Mouse (Mus musculus) liver, embryonic 11.5 days (tissue): ENCODE data around the gene Slc22a7. TPM values are rescaled to one million over a fixed set of nuclear protein-coding genes. Genes with fewer than 3 reads are reported as not detected.

Experiments
- ATAC-seq: fragments of 200-750 bp; cut with Nextera tagmentation; replicated peaks from 2 replicates; pipeline ENCODE4 v1.8.0; 2017; ENCODE audit warnings: moderate number of reproducible peaks, mild to moderate bottlenecking, moderate TSS enrichment, moderate library complexity; ENCODE audit not compliant: low FRiP score
- DNase-seq: peaks from one replicate; pipeline ENCODE4 v3.0.0-alpha.2; 2017; ENCODE audit warnings: low spot score
- H3K27ac ChIP-seq: fragments of 300-500 bp; sonication (generic); 2 replicates; pipeline ENCODE4 v1.5.1; 2014; ENCODE audit warnings: mild to moderate bottlenecking, low read depth, low read length, control low read depth
- H3K27me3 ChIP-seq: fragments of 300-500 bp; sonication (generic); replicated peaks from 2 replicates; pipeline ENCODE4 v1.6.1; 2014; ENCODE audit warnings: low read length, mixed read lengths; ENCODE audit not compliant: control insufficient read depth, insufficient read depth
- H3K36me3 ChIP-seq: fragments of 300-500 bp; sonication (generic); 2 replicates; pipeline ENCODE4 v1.6.1; 2014; ENCODE audit warnings: mild to moderate bottlenecking, low read length, moderate library complexity, mixed read lengths; ENCODE audit not compliant: control insufficient read depth, insufficient read depth
- H3K4me1 ChIP-seq: fragments of 300-500 bp; sonication (generic); replicated peaks from 2 replicates; pipeline ENCODE4 v1.6.1; 2014; ENCODE audit warnings: low read length, mixed read lengths; ENCODE audit not compliant: control insufficient read depth, insufficient read depth
- H3K4me2 ChIP-seq: fragments of 300-500 bp; sonication (generic); 2 replicates; pipeline ENCODE4 v1.6.1; 2014; ENCODE audit warnings: mild to moderate bottlenecking, control low read depth, moderate library complexity
- H3K4me3 ChIP-seq: fragments of 300-500 bp; sonication (generic); 2 replicates; pipeline ENCODE4 v1.5.1; 2014; ENCODE audit warnings: low read depth, low read length, control low read depth
- H3K9ac ChIP-seq: fragments of 300-500 bp; sonication (generic); 2 replicates; pipeline ENCODE4 v1.6.1; 2014; ENCODE audit warnings: low read depth, low read length, control low read depth
- H3K9me3 ChIP-seq: fragments of 300-500 bp; sonication (generic); 2 replicates; pipeline ENCODE4 v1.6.1; 2016; ENCODE audit warnings: low read length, inconsistent platforms, mixed read lengths; ENCODE audit not compliant: control insufficient read depth
- WGBS: fragments of 180-500 bp; shearing (Covaris S2); extraction: QIAGEN DNeasy Blood & Tissue Kit; methylation state at CpG from one replicate; pipeline ENCODE4 v1.1.7; 2014; 5-methylcytosine and 5-hydroxymethylcytosine counted together
- polyA plus RNA-seq: library from polyadenylated mRNA; unstranded; fragments of >200 nt; fragmentation: Nextera tagmentation; extraction: Ambion mirVana; gene quantifications from 2 replicates; pipeline ENCODE4 v1.2.1, GENCODE M21; 2014

The Slc22a7 gene
- polyA plus RNA-seq = not detected in 2 replicates

DNA sequence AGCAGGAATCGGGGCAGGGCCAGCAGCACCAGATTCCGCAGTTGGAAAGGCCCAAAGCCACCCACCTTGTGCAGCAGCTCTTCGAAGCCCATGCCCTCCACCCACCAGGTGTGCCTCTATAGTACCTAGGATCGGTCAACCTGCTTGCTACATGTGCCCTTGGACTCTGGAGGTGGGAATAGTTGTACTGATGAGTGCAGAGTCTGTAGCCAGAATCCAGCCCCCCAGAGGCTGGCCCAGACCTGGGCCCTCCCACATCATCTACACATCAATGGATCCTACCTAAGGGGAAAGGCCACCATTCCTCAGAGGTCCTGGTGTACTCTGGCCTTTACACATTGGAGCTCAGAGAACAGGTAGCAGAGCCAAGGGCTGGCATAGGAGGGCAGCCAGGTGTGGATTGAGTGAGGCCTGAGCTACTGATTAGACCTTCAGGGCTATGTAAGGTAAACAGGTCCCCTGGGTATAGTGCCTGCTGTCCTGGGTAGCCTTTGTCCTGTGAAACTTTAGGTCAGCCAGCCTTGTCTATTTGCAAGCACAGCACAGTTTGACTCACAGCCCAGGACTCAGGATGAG lies at the start of gene Slc22a7:
Slc22a7 (minus strand) TSS at position 160 of the 576 bp plus-strand sequence.
- H3K36me3 ChIP-seq = no peaks in the 10 kb centered on the region
- no peaks in the 10 kb centered on the region for H3K9me3 ChIP-seq
- no peak for DNase-seq
- no peak within 1 kb of the TSS for H3K9ac ChIP-seq
- no peak within 1 kb of the TSS for H3K27ac ChIP-seq
- H3K27me3 ChIP-seq = peaks cover 43% of the 10 kb centered on the region
- no peak within 1 kb of the TSS for H3K4me2 ChIP-seq
- H3K4me3 ChIP-seq = no peak within 1 kb of the TSS
- ATAC-seq = no peak
- WGBS = 83% methylated on average over 4 of the region's 4 CpGs
- peaks cover 5% of the 10 kb centered on the region; the same call in 1 of the 2 replicates for H3K4me1 ChIP-seq

DNA sequence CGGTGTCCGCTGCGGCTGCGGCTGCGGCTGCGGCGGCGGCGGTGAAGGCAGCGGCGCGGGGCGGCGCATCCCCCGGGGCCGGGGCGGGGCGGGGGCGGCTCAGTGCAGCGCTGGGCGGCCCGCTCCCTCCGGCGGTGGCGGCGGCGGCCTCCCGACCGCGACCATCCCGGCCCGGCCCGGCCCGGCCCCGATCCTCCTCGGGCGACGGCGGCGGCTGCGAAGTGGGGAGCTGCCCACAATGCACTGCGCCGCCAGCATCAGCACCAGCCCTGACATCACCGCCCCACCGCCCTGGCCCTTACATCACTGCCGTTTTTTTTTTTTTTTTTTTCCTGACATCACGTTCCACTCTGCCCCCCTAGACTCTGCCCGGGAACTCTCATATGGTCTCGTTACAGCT lies 49.2 kb upstream of the Slc22a7 start, which contains the start of gene Ttbk1:
Ttbk1 (minus strand) TSS at position 245 of the 400 bp plus-strand sequence.
- DNase-seq = no peak
- peak within 1 kb of the TSS; percentile 38 for H3K4me3 ChIP-seq
- no peaks in the 10 kb centered on the region for H3K36me3 ChIP-seq
- H3K27ac ChIP-seq = no peak within 1 kb of the TSS
- no peak within 1 kb of the TSS for H3K9ac ChIP-seq
- WGBS = 2% methylated on average over 29 of the region's 49 CpGs
- ATAC-seq = no peak
- peaks cover 73% of the 10 kb centered on the region for H3K27me3 ChIP-seq
- H3K4me1 ChIP-seq = peaks cover 3% of the 10 kb centered on the region; the same call in 1 of the 2 replicates
- no peaks in the 10 kb centered on the region for H3K9me3 ChIP-seq
- peak within 1 kb of the TSS; percentile 57 for H3K4me2 ChIP-seq

DNA sequence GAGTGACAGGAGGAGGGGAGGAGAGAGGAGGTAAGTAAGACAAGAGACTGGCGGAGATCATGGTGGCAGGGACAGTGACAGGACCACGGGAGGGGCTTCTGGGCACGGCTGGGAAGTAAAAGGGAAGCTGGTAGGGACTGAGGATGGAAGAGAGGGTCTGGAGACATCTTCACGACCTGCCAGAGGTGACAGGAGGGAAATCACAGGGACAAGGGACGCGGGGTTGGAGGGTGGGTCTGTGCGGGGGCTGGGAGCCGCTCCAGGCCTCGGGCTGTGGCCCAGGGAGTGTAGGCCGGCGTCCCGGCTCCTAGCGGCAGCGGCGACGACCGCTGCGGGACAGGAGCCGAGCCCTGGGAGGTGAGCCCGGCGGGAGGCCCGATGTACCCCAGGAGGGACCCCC lies 48.7 kb upstream of the Slc22a7 start:
- no peak for ATAC-seq

DNA sequence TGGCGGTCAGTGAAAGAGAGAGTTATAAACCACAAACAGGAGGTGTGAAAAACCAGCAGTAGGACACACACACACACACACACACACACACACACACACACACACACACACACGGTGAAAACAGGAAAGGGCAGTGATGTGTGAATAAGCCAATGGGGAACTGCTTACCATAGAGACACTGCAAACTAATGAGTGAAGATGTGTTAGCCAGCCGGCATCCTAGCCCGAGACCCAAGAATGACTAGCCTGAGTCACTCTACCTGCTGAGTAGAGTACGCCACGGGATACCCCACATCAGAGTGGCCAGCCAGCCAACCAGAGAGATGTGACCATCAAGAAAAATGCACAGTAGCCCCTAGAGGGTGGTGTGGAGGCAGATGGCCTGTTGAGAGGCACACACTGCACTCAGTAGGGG lies 46.2 kb upstream of the Slc22a7 start:
- ATAC-seq (no peak), DNase-seq (no peak)
- peaks cover 73% of the 10 kb centered on the region for H3K27me3 ChIP-seq
- H3K36me3 ChIP-seq = no peaks in the 10 kb centered on the region
- H3K27ac ChIP-seq = no peak overlapping the region
- H3K4me1 ChIP-seq = peaks cover 3% of the 10 kb centered on the region; the same call in 1 of the 2 replicates
- peak overlapping the region; percentile 47; the same call in 1 of the 2 replicates for H3K9ac ChIP-seq
- peak overlapping the region; percentile 68 for H3K4me2 ChIP-seq
- H3K4me3 ChIP-seq = peak overlapping the region; percentile 39
- H3K9me3 ChIP-seq = no peaks in the 10 kb centered on the region
- 10% methylated on average over 6 of the region's 6 CpGs for WGBS

More for the DNA sequence above, 48.7 kb upstream of the Slc22a7 start:
- Histone ChIP-seq H3K4me1 (peaks cover 3% of the 10 kb centered on the region; the same call in 1 of the 2 replicates), H3K9me3 (no peaks in the 10 kb centered on the region), H3K27me3 (peaks cover 74% of the 10 kb centered on the region), H3K27ac (no peak overlapping the region), H3K36me3 (no peaks in the 10 kb centered on the region), H3K9ac (no peak overlapping the region), H3K4me2 (peak overlapping the region; percentile 57), H3K4me3 (peak overlapping the region; percentile 38)
- DNase-seq = no peak
- 6% methylated on average over 19 of the region's 22 CpGs for WGBS

- H3K9me3 ChIP-seq = no peaks in the 10 kb centered on the region
- H3K9ac ChIP-seq = peak overlapping the region; percentile 47
- peaks cover 71% of the 10 kb centered on the region for H3K27me3 ChIP-seq
- H3K36me3 ChIP-seq = no peaks in the 10 kb centered on the region
- peak overlapping the region; percentile 68 for H3K4me2 ChIP-seq
- H3K27ac ChIP-seq = no peak overlapping the region
- no peak for ATAC-seq
- DNase-seq = no peak
- WGBS = 2% methylated on average over 13 of the region's 13 CpGs
- peak overlapping the region; percentile 39 for H3K4me3 ChIP-seq
- peaks cover 3% of the 10 kb centered on the region; the same call in 1 of the 2 replicates for H3K4me1 ChIP-seq
Measured at GRCm38 (mm10) chr17:46484021-46484431, 45.8 kb upstream of the Slc22a7 start.

DNA sequence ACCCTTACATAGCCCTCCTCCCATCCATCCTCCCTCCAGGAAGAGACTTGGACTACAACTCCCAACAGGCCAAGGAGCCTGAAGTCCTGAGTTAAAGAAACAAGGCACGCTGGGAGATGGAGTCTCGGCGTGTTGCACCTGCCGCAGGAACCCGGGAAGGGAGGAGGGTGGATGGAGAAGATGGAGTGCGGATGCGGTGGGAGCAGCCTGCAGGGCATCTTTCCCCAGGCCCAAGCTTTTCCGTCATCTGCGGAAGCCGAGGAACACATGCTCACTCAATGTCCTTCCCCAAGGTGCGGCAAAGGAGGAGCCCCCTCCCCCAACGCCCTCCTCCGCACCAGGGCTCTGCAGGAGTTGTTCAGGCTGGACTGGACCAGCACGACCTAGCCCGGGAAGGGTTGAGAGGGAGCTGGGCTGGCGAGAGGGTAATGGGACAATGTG lies 45.3 kb upstream of the Slc22a7 start:
- DNase-seq (no peak), ATAC-seq (no peak; the same call in 1 of the 2 replicates)
- Histone ChIP-seq H3K27me3 (peaks cover 70% of the 10 kb centered on the region), H3K27ac (no peak overlapping the region), H3K4me2 (peak overlapping the region; percentile 68), H3K4me1 (peaks cover 3% of the 10 kb centered on the region; the same call in 1 of the 2 replicates), H3K4me3 (peak overlapping the region; percentile 39), H3K36me3 (no peaks in the 10 kb centered on the region), H3K9me3 (no peaks in the 10 kb centered on the region), H3K9ac (no peak overlapping the region; the same call in 1 of the 2 replicates)
- WGBS = 2% methylated on average over 16 of the region's 16 CpGs

GRCm38 (mm10) chr17:46477286-46477685 lies 39.0 kb upstream of the Slc22a7 start:
- H3K9me3 ChIP-seq = no peaks in the 10 kb centered on the region
- no peaks in the 10 kb centered on the region for H3K36me3 ChIP-seq
- peaks cover 14% of the 10 kb centered on the region for H3K27me3 ChIP-seq
- ATAC-seq (no peak), DNase-seq (no peak)
- H3K4me3 ChIP-seq = no peak overlapping the region
- 88% methylated on average over 15 of the region's 15 CpGs for WGBS
- no peak overlapping the region for H3K4me2 ChIP-seq
- H3K4me1 ChIP-seq = no peaks in the 10 kb centered on the region
- H3K27ac ChIP-seq = no peak overlapping the region
- H3K9ac ChIP-seq = no peak overlapping the region

GRCm38 (mm10) chr17:46476601-46477000 lies 38.3 kb upstream of the Slc22a7 start:
- H3K4me3 ChIP-seq = no peak overlapping the region
- ATAC-seq (no peak), DNase-seq (no peak)
- H3K4me2 ChIP-seq = no peak overlapping the region
- H3K4me1 ChIP-seq = no peaks in the 10 kb centered on the region
- H3K36me3 ChIP-seq = no peaks in the 10 kb centered on the region
- 70% methylated on average over 8 of the region's 8 CpGs for WGBS
- H3K27me3 ChIP-seq = peaks cover 9% of the 10 kb centered on the region
- no peak overlapping the region for H3K27ac ChIP-seq
- no peak overlapping the region for H3K9ac ChIP-seq
- H3K9me3 ChIP-seq = no peaks in the 10 kb centered on the region

DNA sequence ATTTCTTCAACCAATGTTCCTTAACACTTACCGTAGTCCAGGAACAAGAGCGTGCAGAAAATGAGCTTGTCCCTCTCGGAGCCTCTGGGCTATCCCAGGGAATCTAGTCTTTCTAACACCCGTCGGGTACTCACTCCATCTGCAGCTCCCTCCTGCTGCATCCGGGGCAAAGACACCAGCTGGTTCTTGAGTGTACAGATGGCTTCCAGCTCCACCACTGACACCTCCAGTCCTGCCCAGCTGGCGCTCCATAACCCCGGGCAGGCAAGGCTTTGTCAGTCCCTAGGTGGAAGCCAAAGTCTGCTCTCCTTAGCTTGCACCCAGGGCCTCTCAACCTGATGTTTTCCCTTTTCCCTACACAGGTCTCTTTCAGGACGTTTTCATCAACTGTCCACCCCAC lies 29.6 kb upstream of the Slc22a7 start:
- H3K4me2 ChIP-seq = no peak overlapping the region
- no peak overlapping the region for H3K4me3 ChIP-seq
- no peaks in the 10 kb centered on the region for H3K36me3 ChIP-seq
- 75% methylated on average over 9 of the region's 9 CpGs for WGBS
- H3K4me1 ChIP-seq = peaks cover 3% of the 10 kb centered on the region; the same call in 1 of the 2 replicates
- no peak overlapping the region for H3K9ac ChIP-seq
- DNase-seq (no peak), ATAC-seq (no peak)
- H3K27me3 ChIP-seq = no peaks in the 10 kb centered on the region; the same call in 1 of the 2 replicates
- no peak overlapping the region for H3K27ac ChIP-seq
- no peaks in the 10 kb centered on the region for H3K9me3 ChIP-seq
